Mouse (Mus musculus) kidney, adult 9 months (tissue): ENCODE results near the gene Klhl42.

Experiments used
- DNase-seq: peaks from one replicate; pipeline ENCODE4 v3.0.0; 2022

Klhl42 gene

DNA sequence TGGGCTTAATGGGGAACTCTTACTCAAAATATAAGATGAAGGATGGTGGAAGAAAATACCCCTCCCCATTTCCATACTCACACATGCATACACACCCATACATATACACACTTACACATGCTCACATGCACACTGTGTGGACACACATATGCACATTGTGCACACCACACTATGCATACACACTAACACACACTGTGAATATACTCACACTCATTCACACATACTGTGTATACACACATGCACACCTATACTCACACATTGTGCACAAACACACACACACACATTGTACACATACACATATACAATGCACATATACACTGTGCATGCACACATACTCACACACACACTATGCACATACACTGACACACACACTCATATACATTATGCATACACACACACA is 60.7 kb downstream of the Klhl42 start:
- no peak for DNase-seq

DNA sequence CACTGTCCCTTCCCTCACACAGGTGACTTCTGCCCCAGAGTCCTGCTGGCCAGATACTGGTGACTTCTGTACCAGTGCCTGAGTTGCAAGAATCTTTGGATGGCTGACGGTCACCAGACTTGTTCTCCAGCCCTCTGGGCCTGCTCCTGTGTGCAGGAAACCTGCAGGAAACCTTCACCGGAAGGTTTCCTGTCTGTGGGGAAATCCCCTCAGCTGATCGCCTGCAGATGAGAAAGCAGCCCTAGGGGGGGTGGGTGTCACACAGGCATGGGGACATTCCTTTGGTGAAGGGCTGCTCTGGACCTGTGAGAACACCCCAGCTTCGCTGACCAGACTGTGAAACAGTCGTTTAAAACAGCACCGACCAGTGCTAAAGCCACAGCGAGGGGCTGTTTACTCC is 63.9 kb downstream of the Klhl42 start:
- no peak for DNase-seq

DNA sequence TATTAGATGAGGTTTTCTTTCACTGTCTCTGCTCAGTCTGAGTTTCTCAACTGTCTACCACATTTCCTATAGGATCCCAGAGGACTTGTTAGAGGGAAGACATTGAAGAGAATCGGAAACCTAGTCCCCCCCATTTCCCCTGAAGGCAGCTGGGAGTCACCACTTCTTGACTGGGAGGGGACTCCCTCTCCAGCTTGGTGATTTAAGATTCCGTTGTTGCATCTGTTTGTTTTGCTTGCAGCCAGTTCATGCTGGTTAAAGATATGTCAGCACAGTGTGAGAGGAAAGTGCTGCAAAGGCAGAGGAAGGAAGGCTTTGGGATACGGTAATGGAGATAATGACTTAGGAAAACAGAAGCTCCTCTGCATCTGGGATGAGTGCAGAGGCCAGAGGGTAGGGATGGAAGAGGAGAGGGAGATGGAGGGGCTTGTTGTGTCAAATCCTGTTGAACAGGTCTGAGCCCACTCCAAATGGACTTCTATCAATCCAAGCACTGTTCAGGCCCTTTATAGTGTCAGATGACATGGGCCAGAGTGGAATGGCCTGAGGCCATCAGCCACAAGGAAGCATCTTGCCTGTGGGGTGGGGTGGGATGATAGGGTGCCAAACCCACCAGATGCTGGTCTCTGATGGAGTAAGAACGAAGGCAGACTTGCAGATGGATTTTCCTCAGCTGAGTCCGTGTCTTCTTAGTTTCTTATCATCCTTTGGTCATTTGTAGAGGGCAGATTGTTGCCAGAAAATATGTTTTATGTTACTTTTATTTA is 70.8 kb downstream of the Klhl42 start:
- DNase-seq = no peak
